Mouse (Mus musculus) frontal cortex, adult 2 months (tissue): ENCODE results near the gene Tnfrsf21. TPM values are rescaled to one million over a fixed set of nuclear protein-coding genes. Genes with fewer than 3 reads are reported as not detected.

ENCODE experiments used
- DNase-seq, 2 experiments: peaks; one replicate each; pipeline ENCODE4 v3.0.0; 2022; ENCODE audit warnings: low spot score in 1 of 2; ENCODE audit errors: extremely low spot score in 1 of 2
- polyA plus RNA-seq: library from polyadenylated mRNA; depleted of rRNA; stranded (reverse); fragments of >200 nt; gene quantifications from 2 replicates; pipeline ENCODE4 v1.2.3, GENCODE M21; 2012

Tnfrsf21 gene
- polyA plus RNA-seq, 1 experiment: 48.3 TPM

GRCm38 (mm10) chr17:43074391-43074790, 58.0 kb downstream of the Tnfrsf21 start:
- no peak for DNase-seq

DNA sequence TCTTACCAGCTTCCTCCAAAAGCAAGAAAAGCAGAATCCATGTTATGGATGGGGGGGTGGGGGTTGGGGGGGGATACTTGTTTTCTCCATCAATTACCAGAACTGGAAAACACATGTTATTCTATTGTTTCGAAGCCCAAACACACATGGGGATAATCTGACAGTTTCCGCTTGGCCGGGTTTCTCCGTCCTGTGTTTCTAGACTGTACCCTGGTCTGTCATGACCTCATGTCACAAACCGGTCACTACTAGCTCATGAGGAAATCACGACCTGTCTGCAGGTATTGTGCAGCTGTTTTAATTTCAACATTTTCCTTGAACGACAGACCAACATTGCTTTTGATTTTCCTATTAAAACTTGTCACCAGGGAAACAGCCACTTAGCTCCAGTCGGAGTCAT, 58.7 kb downstream of the Tnfrsf21 start:
- DNase-seq: no peak

DNA sequence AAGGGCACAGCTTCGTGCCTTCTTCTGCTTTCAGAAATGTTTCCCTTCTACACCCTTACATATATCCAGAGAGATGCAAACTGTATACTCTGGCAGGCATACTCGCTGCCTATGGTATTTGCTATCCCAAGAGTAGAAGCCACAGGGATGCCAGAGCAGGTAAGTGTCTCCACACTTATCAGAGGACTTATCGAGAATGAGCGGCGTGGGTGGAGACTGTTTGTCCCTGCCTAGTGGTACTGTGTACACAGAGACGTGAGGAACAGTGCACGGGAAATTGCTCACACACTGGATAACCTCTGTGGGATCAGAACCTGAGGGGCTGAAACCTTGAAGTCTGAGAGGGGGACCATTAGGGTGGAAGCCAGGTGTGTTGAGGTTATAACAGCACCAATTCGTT, 59.6 kb downstream of the Tnfrsf21 start:
- DNase-seq: no peak

GRCm38 (mm10) chr17:43076801-43077493, 60.6 kb downstream of the Tnfrsf21 start:
- peak; percentile 68 to 84 for DNase-seq

DNA sequence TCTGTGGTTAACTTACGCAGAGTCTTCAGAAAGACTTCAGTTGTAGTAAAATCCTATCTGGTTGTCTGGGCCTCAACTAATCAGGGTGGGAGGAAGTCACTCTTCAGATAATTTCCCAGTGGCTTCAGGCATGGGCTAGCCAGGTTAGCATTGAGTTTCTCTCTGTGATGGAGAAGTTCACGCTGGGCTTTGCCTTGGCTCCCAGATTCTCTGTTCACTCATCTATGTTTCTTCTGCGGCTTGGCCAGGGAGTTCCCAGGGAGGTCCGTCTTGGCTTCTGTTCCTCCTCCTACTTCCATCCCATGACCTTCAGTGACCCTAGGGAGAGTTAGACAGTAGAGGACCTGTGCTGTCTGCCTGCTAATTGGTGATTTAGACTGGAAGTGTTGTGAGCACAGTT, 61.2 kb downstream of the Tnfrsf21 start:
- no peak for DNase-seq

DNA sequence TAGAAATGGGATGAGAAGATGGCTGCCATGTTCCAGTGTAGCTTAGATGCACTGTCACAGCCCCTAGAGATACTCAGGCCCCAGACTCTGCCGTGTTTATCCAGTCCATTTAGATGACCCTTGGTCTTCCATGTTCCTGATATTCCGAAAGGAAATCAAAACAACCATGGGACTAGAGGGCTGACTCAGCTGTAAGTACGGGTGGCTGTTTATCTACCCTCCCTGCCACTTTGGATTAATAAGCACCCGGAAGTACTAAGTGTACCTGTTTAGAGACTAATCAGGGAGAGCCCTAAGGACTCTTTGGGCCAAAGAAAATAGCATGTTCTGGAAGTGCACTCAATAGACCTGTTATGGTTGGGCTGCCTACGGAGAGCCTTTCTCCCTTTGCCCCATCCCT, 64.9 kb downstream of the Tnfrsf21 start:
- DNase-seq: no peak

DNA sequence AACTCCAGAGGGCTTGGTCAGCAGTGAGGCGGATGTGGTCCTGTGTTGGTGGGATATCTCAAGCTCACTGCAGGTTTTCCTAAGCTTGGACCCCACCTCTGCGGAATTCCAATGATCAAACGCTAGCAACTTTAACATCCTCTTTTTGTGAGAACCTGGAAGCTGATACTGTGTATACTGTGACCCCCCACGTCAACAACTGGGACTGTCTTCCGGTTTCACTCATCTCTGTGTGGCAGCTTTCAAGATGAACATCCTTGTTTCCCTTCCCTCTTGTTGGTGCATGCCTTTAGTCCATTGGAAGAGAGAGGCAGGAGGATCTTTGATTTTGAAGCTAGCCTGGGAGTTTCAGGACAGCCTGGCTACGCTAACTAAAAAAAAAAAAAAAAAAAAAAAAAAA, 73.1 kb downstream of the Tnfrsf21 start:
- DNase-seq: no peak

GRCm38 (mm10) chr17:43090948-43091724, 74.8 kb downstream of the Tnfrsf21 start:
- no peak for DNase-seq

DNA sequence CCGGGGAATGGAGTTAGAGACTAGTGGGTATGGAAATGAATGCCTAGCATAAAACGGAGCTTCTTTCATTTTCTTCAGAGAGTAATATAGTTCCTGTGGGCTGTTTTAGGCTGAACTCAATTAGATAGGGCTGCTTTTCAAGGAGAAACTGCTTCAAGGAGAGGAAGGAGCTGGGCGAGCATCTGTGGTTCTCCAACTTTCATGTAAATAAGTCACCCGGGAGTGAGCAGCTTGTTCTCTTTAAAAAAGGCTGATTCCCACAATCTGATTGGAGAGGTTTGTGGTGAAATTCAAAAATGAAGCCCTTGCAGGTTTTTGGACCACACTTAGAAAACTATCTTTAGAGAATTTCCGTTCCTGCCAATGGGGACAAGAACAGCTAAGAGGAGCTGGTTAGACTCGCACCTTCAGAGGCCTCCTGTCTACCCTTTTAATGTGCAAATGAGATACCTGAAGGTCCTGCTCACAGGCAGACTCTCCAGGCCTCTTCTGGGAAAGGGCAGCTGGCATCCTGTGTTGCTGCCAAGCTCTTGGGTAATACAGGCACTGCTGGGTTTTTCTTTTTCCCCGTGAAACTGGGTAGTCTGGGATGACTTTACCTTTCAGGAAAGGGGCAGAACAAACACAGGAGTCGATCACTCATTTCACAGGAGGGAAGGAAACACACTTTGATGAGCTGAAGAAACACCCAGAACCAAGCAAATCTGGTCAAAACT, 76.1 kb downstream of the Tnfrsf21 start:
- no peak for DNase-seq

GRCm38 (mm10) chr17:43094285-43094684, 77.9 kb downstream of the Tnfrsf21 start:
- no peak for DNase-seq

DNA sequence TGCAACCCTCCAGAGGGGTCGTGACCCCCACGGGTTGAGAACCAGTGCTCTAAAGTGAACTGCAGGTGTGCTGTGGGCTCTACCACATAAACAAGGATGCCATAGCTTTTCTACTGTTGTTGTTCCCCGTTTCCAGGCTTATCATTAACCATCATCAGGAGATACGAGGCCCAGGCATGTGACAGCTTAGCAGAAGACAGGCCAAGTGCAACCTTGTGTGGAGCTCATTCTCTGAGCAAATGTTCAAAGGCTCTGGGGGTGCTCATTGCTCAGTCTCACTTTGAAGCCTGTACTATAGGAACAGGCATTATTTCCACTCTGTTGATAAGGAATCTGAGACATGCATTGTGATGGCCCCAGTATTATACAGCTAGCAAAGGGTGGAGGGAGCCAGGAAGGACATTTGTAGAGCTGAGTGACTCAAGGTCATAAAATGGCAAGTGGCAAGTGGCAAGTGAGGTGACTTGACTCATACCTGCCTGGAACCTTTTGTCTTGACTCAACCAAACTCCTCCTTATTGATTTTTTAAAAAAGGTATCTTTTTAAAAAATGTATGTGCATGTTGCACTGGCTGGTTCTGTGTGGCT, 80.8 kb downstream of the Tnfrsf21 start:
- no peak for DNase-seq

DNA sequence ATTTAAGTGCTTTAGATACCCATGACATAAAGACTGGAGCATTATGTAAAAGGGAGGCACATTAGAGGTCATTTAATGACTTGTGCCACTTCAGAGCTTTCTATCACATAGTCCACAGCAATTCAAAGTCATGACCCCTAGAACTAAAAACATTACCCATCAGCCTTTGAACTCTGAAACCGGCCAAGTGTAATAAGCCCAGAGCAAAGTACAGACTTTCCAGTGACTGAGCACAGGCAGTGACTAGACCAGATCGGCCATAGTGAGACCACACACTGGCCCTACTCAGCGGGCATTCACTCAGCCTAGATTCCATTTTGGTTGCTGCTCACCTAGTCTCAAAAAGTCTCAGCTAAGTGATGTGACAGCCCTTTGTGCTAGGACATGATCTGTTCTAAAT, 89.8 kb downstream of the Tnfrsf21 start:
- no peak for DNase-seq

DNA sequence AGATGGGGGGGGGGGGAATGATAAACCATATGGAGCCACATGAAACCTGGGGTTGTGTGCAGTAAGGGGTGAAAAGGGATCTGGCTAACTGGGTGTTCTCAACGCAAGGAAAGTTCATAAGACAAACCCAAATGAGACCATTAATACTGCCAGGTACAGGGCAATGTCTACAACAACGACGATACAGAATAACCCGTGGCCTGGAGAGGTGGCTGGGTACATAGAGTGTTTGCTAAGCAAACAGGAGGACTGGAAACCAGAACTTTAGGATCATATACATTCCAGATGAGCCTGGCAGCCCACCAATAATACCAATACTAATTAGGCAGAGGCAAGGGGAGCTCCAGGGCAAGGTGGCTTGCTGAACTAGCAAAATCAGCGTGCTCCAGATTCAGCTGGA, 91.0 kb downstream of the Tnfrsf21 start:
- no peak for DNase-seq

DNA sequence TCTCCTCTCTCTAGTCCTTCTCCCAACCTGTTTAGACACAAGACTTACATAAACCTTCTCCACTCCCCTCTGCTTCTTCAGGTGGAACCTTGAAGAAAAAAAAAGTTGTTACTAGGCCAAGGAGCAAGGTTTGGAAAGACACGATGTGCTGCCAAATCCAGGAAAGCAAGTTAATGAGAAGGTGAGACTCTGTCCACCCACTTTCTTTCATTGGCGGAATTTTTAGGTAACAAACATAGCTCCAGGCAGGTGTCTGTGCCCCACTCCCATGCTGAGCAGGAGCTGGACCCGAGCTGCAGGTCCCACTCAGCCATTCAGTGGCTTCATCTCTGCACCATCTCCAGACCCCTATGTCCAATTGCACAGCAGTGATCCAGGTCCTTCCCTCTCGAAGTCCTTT, 93.1 kb downstream of the Tnfrsf21 start:
- no peak for DNase-seq

DNA sequence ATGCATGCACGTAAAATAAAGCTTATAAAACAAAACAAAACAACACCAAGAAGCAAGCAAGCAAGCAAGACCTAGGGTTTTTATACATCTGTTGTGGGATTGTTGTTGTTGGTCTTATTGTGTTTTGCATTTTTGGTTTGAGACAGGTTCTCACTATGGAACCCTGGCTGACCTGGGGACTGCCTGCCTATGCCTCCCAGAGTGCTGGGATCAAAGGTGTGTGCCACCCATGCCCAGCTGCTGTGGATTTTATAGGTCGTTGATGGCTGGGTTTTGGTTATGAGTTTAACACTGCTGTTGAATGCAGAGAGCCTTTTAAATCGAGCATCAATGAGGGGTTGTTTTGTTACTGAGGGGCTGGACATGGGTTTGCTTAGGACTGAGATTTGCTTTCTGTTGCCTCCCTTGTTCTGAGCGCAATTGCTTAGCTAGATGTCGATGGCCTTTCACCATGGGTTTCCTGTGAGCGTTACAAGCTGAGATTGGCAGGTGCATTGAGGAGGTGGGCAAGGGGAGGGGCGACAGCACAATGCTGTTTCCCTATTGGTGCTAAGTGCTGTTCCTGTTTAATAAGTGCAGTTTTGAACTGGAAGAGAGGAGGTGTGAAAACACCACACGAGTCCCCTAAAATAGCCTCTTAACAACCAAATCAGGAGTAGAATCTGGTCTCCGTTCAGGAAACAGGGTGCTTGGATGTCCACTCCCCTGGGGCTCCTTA, 94.0 kb downstream of the Tnfrsf21 start:
- no peak for DNase-seq

DNA sequence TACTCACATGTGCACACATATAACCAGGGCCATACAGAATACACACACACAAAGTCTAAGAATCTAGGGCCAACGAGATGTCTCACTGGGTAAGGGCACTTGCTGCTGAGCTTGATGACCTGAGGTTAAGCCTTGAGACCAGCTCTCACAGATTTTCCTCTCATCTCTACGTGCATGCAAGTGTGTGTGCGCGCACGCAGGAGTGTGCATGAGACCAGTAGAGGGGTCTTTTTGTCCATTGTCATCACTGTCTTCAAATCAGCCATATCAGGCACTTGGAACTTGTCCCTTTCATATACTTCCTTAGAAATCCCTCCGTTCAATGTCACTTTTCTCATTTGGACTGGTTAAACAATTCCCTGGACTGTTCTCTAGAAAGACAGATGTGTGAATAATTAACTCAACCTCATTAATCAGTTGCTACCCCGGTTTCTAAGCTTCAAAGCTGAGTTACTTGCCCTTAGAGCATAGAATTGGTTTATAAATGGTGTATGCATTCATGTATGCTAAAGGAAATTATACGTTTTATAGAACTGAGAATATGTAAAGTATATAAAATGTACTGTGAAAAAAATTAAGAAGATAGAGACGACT, 97.1 kb downstream of the Tnfrsf21 start:
- no peak for DNase-seq

DNA sequence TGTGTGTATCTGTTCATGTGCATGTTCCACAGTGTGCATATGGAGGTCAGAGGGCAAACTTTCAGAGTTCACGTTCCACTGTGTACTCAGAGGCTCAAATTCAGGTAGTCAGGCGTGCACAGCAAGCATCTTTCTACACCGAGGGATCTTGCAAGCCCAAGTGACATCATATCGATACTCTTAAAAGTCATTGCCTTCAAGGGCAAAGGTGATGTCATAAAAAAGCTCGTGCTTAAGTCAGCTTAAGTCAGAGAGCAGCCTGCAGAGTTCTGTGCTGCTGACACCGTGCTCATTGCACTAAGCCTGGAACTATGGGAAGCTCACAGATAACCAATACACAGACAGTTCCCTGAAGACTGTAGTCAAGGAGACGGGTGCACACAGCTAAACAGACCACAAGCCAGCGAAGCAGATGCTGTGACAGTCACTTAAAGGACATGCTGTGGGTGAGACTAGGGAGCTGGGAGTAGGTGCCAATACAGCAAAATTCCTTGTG, 97.8 kb downstream of the Tnfrsf21 start:
- DNase-seq: peak; percentile 64 to 70

GRCm38 (mm10) chr17:43114926-43115325, 98.6 kb downstream of the Tnfrsf21 start:
- no peak for DNase-seq

DNA sequence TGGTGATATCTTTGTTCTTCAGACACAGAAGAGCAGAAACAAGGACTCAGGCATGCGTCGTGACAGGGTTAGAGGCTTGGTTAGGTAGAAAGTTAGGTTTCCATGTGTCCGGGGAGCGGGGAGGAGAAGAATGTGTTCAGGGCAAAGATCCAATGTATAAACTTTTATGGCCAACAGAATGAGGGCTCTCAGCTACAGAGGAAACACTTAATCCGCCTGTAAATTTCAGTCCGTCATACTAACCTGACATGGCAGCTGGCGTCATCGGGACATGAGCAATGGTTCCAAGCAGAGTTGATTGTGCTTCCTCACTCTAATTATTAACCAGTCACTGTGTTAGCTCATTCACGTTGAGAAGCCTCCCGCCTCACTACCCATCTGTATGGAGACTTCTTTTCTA, 100.4 kb downstream of the Tnfrsf21 start:
- no peak for DNase-seq

- DNase-seq: no peak
These were observed 103.1 kb downstream of the Tnfrsf21 start for GRCm38 (mm10) chr17:43119446-43119845.
